9 mouse cellular contexts compared by ENCODE assay signal in the genomic region with DNA sequence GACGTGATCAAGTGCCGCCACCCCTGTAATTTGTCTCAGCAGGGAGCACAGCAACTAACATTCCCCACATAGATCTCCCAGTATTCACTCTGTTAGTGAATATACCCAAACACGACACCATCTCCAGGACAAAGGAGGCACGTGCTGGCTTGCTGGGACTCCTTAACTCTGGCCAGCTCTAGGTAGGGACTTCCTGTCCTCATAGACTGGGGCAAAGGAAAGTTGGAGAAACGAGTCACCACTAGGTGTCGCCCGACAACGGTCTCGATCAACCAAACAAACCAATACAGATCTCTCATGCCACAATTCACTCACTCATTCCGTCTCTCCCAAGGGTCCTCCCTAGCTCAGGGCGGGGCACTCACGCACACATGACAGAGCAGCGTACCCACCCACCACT. TPM values are rescaled to one million over a fixed set of nuclear protein-coding genes. Genes with fewer than 3 reads are reported as not detected.
DNase-seq lines count a peak whose midpoint lies in the region; ATAC-seq and TF ChIP-seq lines count a peak whose summit lies in the region.
"Had no signal": no experiment of that assay in that cellular context is flagged by ENCODE, and none has a peak within 500 bp of the region (broad histone marks: within the 10 kb centered on the region; RNA-seq: fewer than 3 reads in every experiment).

No protein-coding gene starts in this region.

- H3K27me3 ChIP-seq in kidney, adult 2 months (replicated peaks; ENCODE audit: control insufficient read depth, insufficient read depth, low read length): no peaks in the 10 kb centered on the region
- H3K27me3 ChIP-seq in kidney, embryonic 15.5 days: no peaks in the 10 kb centered on the region
- no peaks in the 10 kb centered on the region for H3K27me3 ChIP-seq in embryonic facial prominence, embryonic 14.5 days (replicated peaks; ENCODE audit: control insufficient read depth, insufficient read depth, low read length)
- H3K27me3 ChIP-seq in limb, embryonic 10.5 days (ENCODE audit: low read depth, poor library complexity, severe bottlenecking): no peaks in the 10 kb centered on the region

- ATAC-seq in kidney, embryonic 15.5 days (replicated peaks; ENCODE audit: low FRiP score): no peak
- ATAC-seq in embryonic facial prominence, embryonic 14.5 days (ENCODE audit: low read depth): no peak

- H3K4me2 ChIP-seq in kidney, embryonic 15.5 days: no peak overlapping the region
- no peak overlapping the region for H3K4me2 ChIP-seq in embryonic facial prominence, embryonic 14.5 days (ENCODE audit: low read depth, low read length)

- H3K9me3 ChIP-seq in kidney, embryonic 15.5 days (replicated peaks): no peaks in the 10 kb centered on the region
- H3K9me3 ChIP-seq in embryonic facial prominence, embryonic 14.5 days (ENCODE audit: control insufficient read depth, low read length): no peaks in the 10 kb centered on the region
- H3K9me3 ChIP-seq in limb, embryonic 10.5 days (replicated peaks): no peaks in the 10 kb centered on the region

- H3K27ac ChIP-seq in kidney, adult 2 months (ENCODE audit: insufficient read depth, low read depth, low read length): no peak overlapping the region
- no peak overlapping the region for H3K27ac ChIP-seq in kidney, embryonic 15.5 days
- no peak overlapping the region for H3K27ac ChIP-seq in embryonic facial prominence, embryonic 14.5 days (replicated peaks; ENCODE audit: low read depth, low read length)
- H3K27ac ChIP-seq in limb, embryonic 10.5 days: no peak overlapping the region

- no peak overlapping the region for H3K4me3 ChIP-seq in kidney, adult 2 months (ENCODE audit: insufficient read depth, low read depth, low read length)
- no peak overlapping the region for H3K4me3 ChIP-seq in kidney, embryonic 15.5 days (replicated peaks)
- no peak overlapping the region for H3K4me3 ChIP-seq in embryonic facial prominence, embryonic 14.5 days (ENCODE audit: low read depth, low read length)
- H3K4me3 ChIP-seq in limb, embryonic 10.5 days: no peak overlapping the region

- H3K9ac ChIP-seq in kidney, embryonic 15.5 days: no peak overlapping the region
- H3K9ac ChIP-seq in embryonic facial prominence, embryonic 14.5 days (ENCODE audit: low read depth, low read length): no peak overlapping the region

- no peak for TF ChIP-seq POLR2A in kidney, adult 2 months (IDR thresholded peaks at IDR 0.05; ENCODE audit: low read depth, low read length)

- peak; percentile 91 for DNase-seq in kidney, adult 2 months
- peak; percentile 92 for DNase-seq in adrenal gland, postnatal 14 days
- peak; percentile 91 for DNase-seq in embryonic facial prominence, embryonic 14.5 days (ENCODE audit: low spot score)
- DNase-seq in induced T-regulatory cell, adult 2 months (ENCODE audit: low read depth): peak; percentile 99
- peak; percentile 92 for DNase-seq in limb, embryonic 10.5 days (ENCODE audit: low spot score)
- DNase-seq in right cerebral cortex, adult 18-20 months: peak; percentile 83
- peak; percentile 34 for DNase-seq in urinary bladder, postnatal 10 days (ENCODE audit: low spot score)

- no peaks in the 10 kb centered on the region for H3K36me3 ChIP-seq in kidney, adult 2 months (ENCODE audit: control insufficient read depth, insufficient read depth, low read length)
- no peaks in the 10 kb centered on the region for H3K36me3 ChIP-seq in kidney, embryonic 15.5 days
- H3K36me3 ChIP-seq in embryonic facial prominence, embryonic 14.5 days (ENCODE audit: control insufficient read depth, insufficient read depth, low read length): no peaks in the 10 kb centered on the region
- no peaks in the 10 kb centered on the region for H3K36me3 ChIP-seq in limb, embryonic 10.5 days

- H3K4me1 ChIP-seq in kidney, adult 2 months (ENCODE audit: control insufficient read depth, insufficient read depth, low read length): no peaks in the 10 kb centered on the region
- H3K4me1 ChIP-seq in kidney, embryonic 15.5 days: no peaks in the 10 kb centered on the region
- no peaks in the 10 kb centered on the region for H3K4me1 ChIP-seq in embryonic facial prominence, embryonic 14.5 days (ENCODE audit: control insufficient read depth, insufficient read depth, low read length)
- H3K4me1 ChIP-seq in limb, embryonic 10.5 days: no peaks in the 10 kb centered on the region

- WGBS in kidney, adult 2 months: 15% methylated on average over 13 of the region's 13 CpGs
- 15% methylated on average over 13 of the region's 13 CpGs for WGBS in kidney, embryonic 15.5 days
- WGBS in embryonic facial prominence, embryonic 14.5 days: 10% methylated on average over 13 of the region's 13 CpGs
- 17% methylated on average over 13 of the region's 13 CpGs for WGBS in limb, embryonic 10.5 days

- TF ChIP-seq CTCF in kidney, adult 2 months (conservative IDR thresholded peaks at IDR 0.05; ENCODE audit: insufficient read depth, insufficient read length, low read depth, low read length): no peak; the same call in 1 of the 2 replicates

RNA-seq across cellular contexts. Expression of a gene that starts 15.6 kb away (rescaled TPM):
- not detected in 2 replicates for polyA plus RNA-seq in kidney, adult 2 months (2012; rRNA removed)
- not detected in 2 replicates for polyA plus RNA-seq in kidney, embryonic 15.5 days (2015; fragmentation: Nextera tagmentation; extraction: Ambion mirVana)
- total RNA-seq in adrenal gland, postnatal 14 days (2021): not detected in 2 replicates
- polyA plus RNA-seq in embryonic facial prominence, embryonic 14.5 days (2014; fragmentation: Nextera tagmentation; extraction: Ambion mirVana): not detected in 2 replicates
- not detected in 2 replicates for polyA plus RNA-seq in limb, embryonic 10.5 days (2016; fragmentation: Nextera tagmentation; extraction: Ambion mirVana)
- polyA plus RNA-seq: heart, embryonic 14.5 days had no signal

RNA-seq across cellular contexts. Expression of a gene that starts 23.2 kb away (rescaled TPM):
- polyA plus RNA-seq in kidney, adult 2 months (2012; rRNA removed): 0.05 TPM in 1 of 2 replicates, not detected in the other
- 0.15 and 0.17 TPM in 2 replicates for polyA plus RNA-seq in kidney, embryonic 15.5 days (2015; fragmentation: Nextera tagmentation; extraction: Ambion mirVana)
- total RNA-seq in adrenal gland, postnatal 14 days (2021): not detected in 2 replicates
- 0.18 and 0.19 TPM in 2 replicates for polyA plus RNA-seq in embryonic facial prominence, embryonic 14.5 days (2014; fragmentation: Nextera tagmentation; extraction: Ambion mirVana)
- 0.13 and 0.14 TPM in 2 replicates for polyA plus RNA-seq in limb, embryonic 10.5 days (2016; fragmentation: Nextera tagmentation; extraction: Ambion mirVana)
- polyA plus RNA-seq: heart, embryonic 14.5 days had no signal

RNA-seq across cellular contexts. Expression of a gene that starts 28.9 kb away (rescaled TPM):
- polyA plus RNA-seq in kidney, adult 2 months (2012; rRNA removed): 63.7 and 70.5 TPM in 2 replicates
- 35.0 and 46.5 TPM in 2 replicates for polyA plus RNA-seq in kidney, embryonic 15.5 days (2015; fragmentation: Nextera tagmentation; extraction: Ambion mirVana)
- 17.8 and 21.0 TPM in 2 replicates for total RNA-seq in adrenal gland, postnatal 14 days (2021)
- polyA plus RNA-seq in embryonic facial prominence, embryonic 14.5 days (2014; fragmentation: Nextera tagmentation; extraction: Ambion mirVana): 17.5 and 22.1 TPM in 2 replicates
- 10.6 and 20.2 TPM in 2 replicates for polyA plus RNA-seq in limb, embryonic 10.5 days (2016; fragmentation: Nextera tagmentation; extraction: Ambion mirVana)

RNA-seq across cellular contexts. Expression of a gene that starts 58.7 kb away (rescaled TPM):
- polyA plus RNA-seq in kidney, adult 2 months (2012; rRNA removed): 4.3 and 5.1 TPM in 2 replicates
- polyA plus RNA-seq in kidney, embryonic 15.5 days (2015; fragmentation: Nextera tagmentation; extraction: Ambion mirVana): 37.4 and 44.4 TPM in 2 replicates
- 25.2 and 26.7 TPM in 2 replicates for total RNA-seq in adrenal gland, postnatal 14 days (2021)
- polyA plus RNA-seq in embryonic facial prominence, embryonic 14.5 days (2014; fragmentation: Nextera tagmentation; extraction: Ambion mirVana): 39.0 and 39.8 TPM in 2 replicates
- polyA plus RNA-seq in limb, embryonic 10.5 days (2016; fragmentation: Nextera tagmentation; extraction: Ambion mirVana): 22.5 and 37.3 TPM in 2 replicates

Comparison
In these comparisons a context has a peak if more than half of its experiments do, and no peak if none do; other contexts are left out.
1. DNase-seq: peak in every context shown above with its lines; median percentile 99 in induced T-regulatory cell, adult 2 months; 92 in adrenal gland, postnatal 14 days; 92 in limb, embryonic 10.5 days; 91 in kidney, adult 2 months; 91 in embryonic facial prominence, embryonic 14.5 days; 83 in right cerebral cortex, adult 18-20 months; 34 in urinary bladder, postnatal 10 days.